Mouse (Mus musculus) olfactory bulb, adult 2 months (tissue): ENCODE results near the gene Slc2a12.

Experiments used
- CTCF ChIP-seq: fragments of 200-500 bp; IDR thresholded peaks from 2 replicates; pipeline ENCODE4 v1.5.1; 2012; ENCODE audit warnings: low read depth, mild to moderate bottlenecking, low read length, moderate library complexity; ENCODE audit not compliant: insufficient read depth
- POLR2A ChIP-seq: fragments of 200-500 bp; IDR thresholded peaks from 2 replicates; pipeline ENCODE4 v1.6.1; 2012; ENCODE audit warnings: mild to moderate bottlenecking, low read depth, low read length, moderate library complexity; ENCODE audit not compliant: insufficient read depth

- TF ChIP-seq CTCF (no peak), POLR2A (no peak)
Observed at GRCm38 (mm10) chr10:22700773-22701172, 56.0 kb downstream of the Slc2a12 start.
